ENCODE assay signal across 8 mouse cellular contexts in the genomic region with DNA sequence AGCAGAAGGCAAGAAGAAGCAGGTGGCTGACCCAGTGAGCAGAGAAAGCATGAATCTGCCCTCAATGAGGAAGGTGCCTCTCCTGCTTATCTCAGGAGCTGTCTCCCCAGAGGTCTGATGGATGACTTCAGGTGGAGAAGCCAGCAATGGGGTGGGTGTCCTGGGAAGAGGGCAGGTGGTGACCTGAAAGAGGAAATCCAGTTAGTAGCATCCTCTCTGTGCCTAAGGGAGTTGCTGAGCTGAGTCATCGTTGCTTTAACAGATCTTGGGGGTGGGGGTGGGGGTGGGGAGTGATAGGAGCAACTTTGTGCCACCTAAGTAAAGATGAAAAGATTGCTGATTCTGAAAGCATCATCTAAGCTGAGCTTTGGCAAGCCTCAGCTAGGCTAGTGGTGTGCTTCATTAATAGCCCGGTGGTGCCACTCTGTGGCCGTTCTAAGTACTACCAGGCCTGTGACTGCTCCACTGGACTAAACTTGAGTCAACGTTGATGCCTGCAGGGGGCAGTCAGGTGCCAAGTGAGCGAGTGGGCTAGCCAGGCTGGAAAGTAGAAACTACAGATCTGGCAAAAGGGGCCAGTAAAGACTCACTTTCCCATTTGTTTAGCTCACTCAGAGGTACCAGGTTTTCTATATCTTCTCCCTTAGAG. TPM values are rescaled to one million over a fixed set of nuclear protein-coding genes. Genes with fewer than 3 reads are reported as not detected.
DNase-seq lines count a peak whose midpoint lies in the region; ATAC-seq and TF ChIP-seq lines count a peak whose summit lies in the region.

No protein-coding gene starts in this region.

- H3K4me3 ChIP-seq in embryonic facial prominence, embryonic 14.5 days (ENCODE audit: low read depth, low read length), result no peak overlapping the region
- H3K4me3 ChIP-seq in heart, adult 2 months, result no peak overlapping the region
- no peak overlapping the region for H3K4me3 ChIP-seq in kidney, adult 2 months (ENCODE audit: insufficient read depth, low read depth, low read length)
- no peak overlapping the region for H3K4me3 ChIP-seq in limb, embryonic 11.5 days (ENCODE audit: low read depth, low read length)
- H3K4me3 ChIP-seq in midbrain, embryonic 15.5 days, result no peak overlapping the region
- H3K4me3 ChIP-seq in spleen, adult 2 months (ENCODE audit: extremely low read depth, insufficient read depth, insufficient read length), result no peak overlapping the region

- H3K27me3 ChIP-seq in embryonic facial prominence, embryonic 14.5 days (replicated peaks; ENCODE audit: control insufficient read depth, insufficient read depth, low read length), result no peaks in the 10 kb centered on the region
- no peaks in the 10 kb centered on the region for H3K27me3 ChIP-seq in heart, adult 2 months (ENCODE audit: control insufficient read depth, insufficient read depth, low read length)
- H3K27me3 ChIP-seq in kidney, adult 2 months (replicated peaks; ENCODE audit: control insufficient read depth, insufficient read depth, low read length), result no peaks in the 10 kb centered on the region
- H3K27me3 ChIP-seq in limb, embryonic 11.5 days (ENCODE audit: control insufficient read depth, insufficient read depth, low read length), result no peaks in the 10 kb centered on the region
- H3K27me3 ChIP-seq in midbrain, embryonic 15.5 days (replicated peaks), result no peaks in the 10 kb centered on the region
- no peaks in the 10 kb centered on the region for H3K27me3 ChIP-seq in spleen, adult 2 months (ENCODE audit: control insufficient read depth, insufficient read depth, low read length)

- ATAC-seq in embryonic facial prominence, embryonic 14.5 days (ENCODE audit: low read depth), result peak; percentile 83; the same call in 1 of the 2 replicates
- peak; percentile 72; the same call in 1 of the 2 replicates for ATAC-seq in limb, embryonic 11.5 days (ENCODE audit: insufficient number of reproducible peaks, low FRiP score, low TSS enrichment, low read depth)
- ATAC-seq in midbrain, embryonic 15.5 days (replicated peaks), result peak; percentile 91

- TF ChIP-seq POLR2A in heart, adult 2 months (IDR thresholded peaks at IDR 0.05; ENCODE audit: insufficient read depth, low read depth, low read length), result no peak
- no peak for TF ChIP-seq POLR2A in kidney, adult 2 months (IDR thresholded peaks at IDR 0.05; ENCODE audit: low read depth, low read length)
- TF ChIP-seq POLR2A in spleen, adult 2 months (IDR thresholded peaks at IDR 0.05; ENCODE audit: low read depth, low read length), result no peak

- intact Hi-C loops in heart, adult 2 months (cut with DNase I), result loop anchor here (1.0 to 10.0 kb wide), 2 partner anchors 69 to 695 kb away; a partner anchor contains a TSS

- H3K4me2 ChIP-seq in embryonic facial prominence, embryonic 14.5 days (ENCODE audit: low read depth, low read length), result no peak overlapping the region
- H3K4me2 ChIP-seq in limb, embryonic 11.5 days (ENCODE audit: low read depth, severe bottlenecking), result no peak overlapping the region
- no peak overlapping the region for H3K4me2 ChIP-seq in midbrain, embryonic 15.5 days

- H3K4me1 ChIP-seq in embryonic facial prominence, embryonic 14.5 days (ENCODE audit: control insufficient read depth, insufficient read depth, low read length), result peaks cover under 1% of the 10 kb centered on the region; the same call in 1 of the 2 replicates
- peaks cover 8% of the 10 kb centered on the region for H3K4me1 ChIP-seq in heart, adult 2 months (ENCODE audit: control insufficient read depth, insufficient read depth, low read length)
- peaks cover 8% of the 10 kb centered on the region for H3K4me1 ChIP-seq in kidney, adult 2 months (ENCODE audit: control insufficient read depth, insufficient read depth, low read length)
- H3K4me1 ChIP-seq in limb, embryonic 11.5 days (ENCODE audit: control insufficient read depth, insufficient read depth, low read length), result no peaks in the 10 kb centered on the region; the same call in 1 of the 2 replicates
- H3K4me1 ChIP-seq in midbrain, embryonic 15.5 days, result peaks cover 6% of the 10 kb centered on the region
- peaks cover under 1% of the 10 kb centered on the region; the same call in 1 of the 2 replicates for H3K4me1 ChIP-seq in spleen, adult 2 months (ENCODE audit: control insufficient read depth, insufficient read depth, insufficient read length)

- 3% methylated on average over 5 of the region's 5 CpGs for WGBS in embryonic facial prominence, embryonic 14.5 days
- WGBS in heart, adult 2 months, result 2% methylated on average over 5 of the region's 5 CpGs
- under 1% methylated on average over 5 of the region's 5 CpGs for WGBS in kidney, adult 2 months
- 2% methylated on average over 5 of the region's 5 CpGs for WGBS in limb, embryonic 11.5 days
- WGBS in midbrain, embryonic 15.5 days, result under 1% methylated on average over 5 of the region's 5 CpGs
- WGBS in spleen, adult 2 months, result 1% methylated on average over 5 of the region's 5 CpGs

- no peaks in the 10 kb centered on the region for H3K79me2 ChIP-seq in heart, adult 2 months (replicated peaks; ENCODE audit: control insufficient read depth, insufficient read depth, low read length)

- H3K9ac ChIP-seq in embryonic facial prominence, embryonic 14.5 days (ENCODE audit: low read depth, low read length), result no peak overlapping the region
- H3K9ac ChIP-seq in heart, adult 2 months (ENCODE audit: low read depth, low read length), result no peak overlapping the region
- no peak overlapping the region for H3K9ac ChIP-seq in limb, embryonic 11.5 days (ENCODE audit: low read length)
- H3K9ac ChIP-seq in midbrain, embryonic 15.5 days, result no peak overlapping the region

- peak; percentile 96 for TF ChIP-seq EP300 in heart, adult 2 months (IDR thresholded peaks at IDR 0.05; ENCODE audit: insufficient read depth, low read depth, low read length)

- DNase-seq in 416B (ENCODE audit: low read depth), result peak; percentile 91
- DNase-seq in adrenal gland, postnatal 4 days (ENCODE audit: low spot score in 2 of 2), result peak; percentile 92
- peak; percentile 91 for DNase-seq in embryonic facial prominence, embryonic 14.5 days (ENCODE audit: low spot score)
- peak; percentile 93 to 96 for DNase-seq in heart, adult 2 months
- DNase-seq in kidney, adult 2 months, result peak; percentile 98
- peak; percentile 94 for DNase-seq in limb, embryonic 11.5 days (ENCODE audit: low spot score)
- peak; percentile 79 to 93 for DNase-seq in spleen, adult 2 months (ENCODE audit: low read depth in 1 of 2, low spot score in 2 of 2)

- TF ChIP-seq CTCF in heart, adult 2 months (IDR thresholded peaks at IDR 0.05), result peak; percentile 98
- TF ChIP-seq CTCF in kidney, adult 2 months (conservative IDR thresholded peaks at IDR 0.05; ENCODE audit: insufficient read depth, insufficient read length, low read depth, low read length), result peak; percentile 99
- TF ChIP-seq CTCF in spleen, adult 2 months (IDR thresholded peaks at IDR 0.05; ENCODE audit: extremely low read depth, insufficient read depth, insufficient read length, insufficient replicate concordance), result peak; percentile 85; the same call in 1 of the 2 replicates

- H3K36me3 ChIP-seq in embryonic facial prominence, embryonic 14.5 days (ENCODE audit: control insufficient read depth, insufficient read depth, low read length), result peaks cover 24% of the 10 kb centered on the region; the same call in 1 of the 2 replicates
- H3K36me3 ChIP-seq in heart, adult 2 months (ENCODE audit: control insufficient read depth, insufficient read depth, low read length), result no peaks in the 10 kb centered on the region
- no peaks in the 10 kb centered on the region for H3K36me3 ChIP-seq in kidney, adult 2 months (ENCODE audit: control insufficient read depth, insufficient read depth, low read length)
- peaks cover 2% of the 10 kb centered on the region; the same call in 1 of the 2 replicates for H3K36me3 ChIP-seq in limb, embryonic 11.5 days (ENCODE audit: control insufficient read depth, insufficient read depth, low read length)
- peaks cover 12% of the 10 kb centered on the region for H3K36me3 ChIP-seq in midbrain, embryonic 15.5 days (replicated peaks)
- H3K36me3 ChIP-seq in spleen, adult 2 months (ENCODE audit: control insufficient read depth, insufficient read depth, low read length), result peaks cover 4% of the 10 kb centered on the region; the same call in 1 of the 2 replicates

- no peaks in the 10 kb centered on the region for H3K9me3 ChIP-seq in embryonic facial prominence, embryonic 14.5 days (ENCODE audit: control insufficient read depth, low read length)
- H3K9me3 ChIP-seq in limb, embryonic 11.5 days (ENCODE audit: control insufficient read depth, low read length), result no peaks in the 10 kb centered on the region
- H3K9me3 ChIP-seq in midbrain, embryonic 15.5 days, result no peaks in the 10 kb centered on the region

- no peak overlapping the region for H3K27ac ChIP-seq in embryonic facial prominence, embryonic 14.5 days (replicated peaks; ENCODE audit: low read depth, low read length)
- no peak overlapping the region for H3K27ac ChIP-seq in heart, adult 2 months
- H3K27ac ChIP-seq in kidney, adult 2 months (ENCODE audit: insufficient read depth, low read depth, low read length), result no peak overlapping the region
- H3K27ac ChIP-seq in limb, embryonic 11.5 days (replicated peaks; ENCODE audit: low read depth, low read length), result no peak overlapping the region
- no peak overlapping the region for H3K27ac ChIP-seq in midbrain, embryonic 15.5 days
- H3K27ac ChIP-seq in spleen, adult 2 months (ENCODE audit: insufficient read depth, low read length), result no peak overlapping the region

RNA-seq across cellular contexts. Expression of a gene that starts 6.2 kb away (rescaled TPM):
- total RNA-seq in adrenal gland, postnatal 4 days (2021), result 10 to 100 TPM; 36.9 to 40.2 TPM
- polyA plus RNA-seq in embryonic facial prominence, embryonic 14.5 days (2014; fragmentation: Nextera tagmentation; extraction: Ambion mirVana), result 45.7 and 47.9 TPM in 2 replicates
- total RNA-seq in heart, adult 2 months (2021), result 10 to 100 TPM; 50.3 to 51.6 TPM
- 43.3 and 47.7 TPM in 2 replicates for polyA plus RNA-seq in heart, adult 2 months (2012; rRNA removed)
- 48.8 and 49.9 TPM in 2 replicates for polyA plus RNA-seq in kidney, adult 2 months (2012; rRNA removed)
- polyA plus RNA-seq in limb, embryonic 11.5 days (2014; fragmentation: Nextera tagmentation; extraction: Ambion mirVana), result 61.5 and 65.9 TPM in 2 replicates
- 43.5 and 49.1 TPM in 2 replicates for polyA plus RNA-seq in midbrain, embryonic 15.5 days (2015; fragmentation: Nextera tagmentation; extraction: Ambion mirVana)
- 19.3 and 28.6 TPM in 2 replicates for polyA plus RNA-seq in spleen, adult 2 months (2012; rRNA removed)
